Mouse (Mus musculus) lung, adult 2 months (tissue): ENCODE measurements around the gene Rin2.

Experiments
- CTCF ChIP-seq: fragments of 200-500 bp; IDR thresholded peaks from 2 replicates; pipeline ENCODE4 v1.5.1; 2011; ENCODE audit warnings: mild to moderate bottlenecking, low read length, control low read depth; ENCODE audit not compliant: insufficient read depth
- POLR2A ChIP-seq: fragments of 200-500 bp; IDR thresholded peaks from 2 replicates; pipeline ENCODE4 v1.6.1; 2011; ENCODE audit warnings: low read depth, mild to moderate bottlenecking, control low read depth, low read length, borderline replicate concordance; ENCODE audit errors: extremely low read depth

GRCm38 (mm10) chr2:145822013-145822782 lies 147.2 kb downstream of the Rin2 start:
- TF ChIP-seq CTCF: no peak
- no peak for TF ChIP-seq POLR2A
